Mouse (Mus musculus) liver, embryonic 14.5 days (tissue): Measurements from ENCODE around the gene Upk1a. TPM values are rescaled to one million over a fixed set of nuclear protein-coding genes. Genes with fewer than 3 reads are reported as not detected.
A peak's percentile ranks its signal among the peaks of the same experiment; 100 is the strongest.

ENCODE experiments used
- ATAC-seq: fragments of 200-750 bp; cut with Nextera tagmentation; 2 replicates; pipeline ENCODE4 v1.8.0; 2017; ENCODE audit warnings: moderate number of reproducible peaks, mild to moderate bottlenecking, moderate library complexity; ENCODE audit not compliant: insufficient read depth
- DNase-seq, 3 experiments: peaks; one replicate each; pipeline ENCODE4 v3.0.0-alpha.2; 2012 to 2013; ENCODE audit warnings: low read depth in 3 of 3, low spot score in 3 of 3
- H3K27ac ChIP-seq: fragments of 300-500 bp; sonication (generic); 2 replicates; pipeline ENCODE4 v1.5.1; 2014; ENCODE audit warnings: moderate library complexity, mild to moderate bottlenecking, control low read depth, inconsistent platforms
- H3K27me3 ChIP-seq: fragments of 300-500 bp; sonication (generic); 2 replicates; pipeline ENCODE4 v1.6.1; 2014; ENCODE audit warnings: mild to moderate bottlenecking, low read length, moderate library complexity; ENCODE audit not compliant: control insufficient read depth, insufficient read depth
- H3K36me3 ChIP-seq: fragments of 300-500 bp; sonication (generic); replicated peaks from 2 replicates; pipeline ENCODE4 v1.6.1; 2014; ENCODE audit warnings: low read depth; ENCODE audit not compliant: control insufficient read depth, insufficient read depth
- H3K4me1 ChIP-seq, 2 experiments: fragments of 200-500 bp in 1 of 2; fragments of 300-500 bp in 1 of 2; sonication (generic) in 1 of 2; replicated peaks; 2 replicates each; pipeline ENCODE4 v1.6.1; 2012 to 2014; ENCODE audit warnings: antibody characterized with exemption in 1 of 2, inconsistent platforms in 1 of 2, low read length in 1 of 2; ENCODE audit not compliant: control insufficient read depth in 2 of 2, insufficient read depth in 2 of 2
- H3K4me2 ChIP-seq: fragments of 300-500 bp; sonication (generic); 2 replicates; pipeline ENCODE4 v1.6.1; 2014; ENCODE audit warnings: low read depth, mild to moderate bottlenecking, control low read depth, moderate library complexity
- H3K4me3 ChIP-seq, 2 experiments: fragments of 200-500 bp in 1 of 2; fragments of 300-500 bp in 1 of 2; sonication (generic) in 1 of 2; 2 replicates each; pipeline ENCODE4 v1.5.1; 2012 to 2014; ENCODE audit warnings: low read depth in 2 of 2, low read length in 2 of 2, mild to moderate bottlenecking in 2 of 2, control low read depth in 1 of 2, inconsistent platforms in 1 of 2, moderate library complexity in 1 of 2; ENCODE audit not compliant: insufficient read depth in 1 of 2
- H3K9ac ChIP-seq: fragments of 300-500 bp; sonication (generic); replicated peaks from 2 replicates; pipeline ENCODE4 v1.6.1; 2014; ENCODE audit warnings: mild to moderate bottlenecking, control low read depth, moderate library complexity
- H3K9me3 ChIP-seq: fragments of 300-500 bp; sonication (generic); 2 replicates; pipeline ENCODE4 v1.6.1; 2016; ENCODE audit warnings: low read length, mixed read lengths; ENCODE audit not compliant: control insufficient read depth
- CTCF ChIP-seq: IDR thresholded peaks from 2 replicates; pipeline ENCODE4 v1.5.1; 2016; ENCODE audit warnings: antibody characterized with exemption, low read depth, control low read depth
- EP300 ChIP-seq: IDR thresholded peaks from 2 replicates; pipeline ENCODE4 v1.6.1; 2016; ENCODE audit warnings: antibody characterized with exemption, low read depth
- WGBS: fragments of 180-500 bp; shearing (Covaris S2); extraction: QIAGEN DNeasy Blood & Tissue Kit; methylation state at CpG from one replicate; pipeline ENCODE4 v1.1.7; 2014; ENCODE audit not compliant: insufficient replicate concordance; 5-methylcytosine and 5-hydroxymethylcytosine counted together
- polyA plus RNA-seq, 2 experiments: library from polyadenylated mRNA; depleted of rRNA in 1 of 2; stranded (reverse) in 1 of 2; unstranded in 1 of 2; fragments of >200 nt; fragmentation: Nextera tagmentation in 1 of 2; extraction: Ambion mirVana in 1 of 2; gene quantifications; 2 replicates each; pipeline versions ENCODE4 v1.2.1 to v1.2.3; 2012 to 2014

Gene Upk1a
- polyA plus RNA-seq, 2 experiments = 0.29 TPM; not detected in 1

DNA sequence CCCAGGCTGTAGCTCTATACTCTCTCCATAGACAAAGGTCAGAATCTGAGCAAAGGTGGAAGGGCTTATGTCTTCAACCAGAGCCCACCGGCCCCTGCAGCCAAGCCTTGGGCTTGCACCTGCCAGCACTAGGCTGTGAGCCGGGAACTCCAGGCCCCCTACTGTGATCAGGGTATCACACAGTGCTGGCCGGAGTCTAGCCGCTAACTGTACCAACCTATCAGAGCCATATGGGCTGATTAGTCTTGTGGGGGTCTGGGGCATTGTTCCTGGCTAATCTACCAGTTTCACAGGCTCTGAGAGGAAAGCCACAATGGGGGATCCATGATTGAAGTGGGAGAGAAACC is 21.1 kb downstream of the Upk1a start:
- Histone ChIP-seq H3K9me3 (no peaks in the 10 kb centered on the region), H3K4me1 (peaks cover 10 to 25% of the 10 kb centered on the region in 2 experiments), H3K36me3 (peaks cover 1% of the 10 kb centered on the region), H3K9ac (no peak overlapping the region), H3K4me2 (no peak overlapping the region), H3K27me3 (no peaks in the 10 kb centered on the region), H3K27ac (no peak overlapping the region), H3K4me3 (no peak overlapping the region)
- TF ChIP-seq CTCF (no peak), EP300 (no peak)
- DNase-seq = no peak
- ATAC-seq = no peak
- WGBS = 56% methylated on average over 4 of the region's 4 CpGs

DNA sequence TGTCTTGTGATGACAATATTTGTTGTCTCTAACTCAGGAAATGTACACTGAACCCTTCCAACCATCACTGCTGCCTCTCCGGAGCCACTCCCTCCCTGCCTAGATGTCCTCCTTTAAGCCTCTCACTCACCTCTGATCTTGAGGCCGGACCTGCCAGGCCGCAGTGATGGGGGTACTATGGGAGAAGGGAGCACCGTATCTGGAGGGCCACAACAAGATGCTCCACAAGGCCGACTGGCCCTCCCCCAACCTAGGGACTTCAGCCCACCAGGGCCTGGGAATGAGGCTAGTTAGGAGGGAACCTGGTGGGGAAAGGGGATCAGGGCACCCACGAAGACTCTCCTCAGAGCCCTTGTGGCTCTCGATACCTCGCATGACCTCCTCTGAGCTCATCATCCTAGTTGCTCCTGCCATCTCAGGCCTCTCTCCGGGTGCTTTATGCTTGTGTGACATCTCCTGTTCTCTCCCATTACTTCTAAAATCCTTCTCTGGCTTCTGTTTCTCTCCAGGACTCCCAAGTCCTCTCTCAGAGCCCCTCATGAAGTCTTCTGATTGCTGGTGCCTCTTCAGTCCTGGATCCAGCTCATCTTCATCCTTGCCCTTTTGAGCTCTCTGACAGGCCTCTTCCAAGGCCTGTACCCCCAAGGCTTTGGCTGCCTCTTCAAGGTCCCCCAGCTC is 21.6 kb downstream of the Upk1a start:
- Histone ChIP-seq H3K9me3 (no peaks in the 10 kb centered on the region), H3K27ac (no peak overlapping the region), H3K27me3 (no peaks in the 10 kb centered on the region), H3K4me1 (peaks cover 10 to 25% of the 10 kb centered on the region in 2 experiments), H3K4me2 (no peak overlapping the region), H3K4me3 (no peak overlapping the region), H3K36me3 (peaks cover 6% of the 10 kb centered on the region), H3K9ac (no peak overlapping the region)
- ATAC-seq (no peak), DNase-seq (no peak)
- WGBS = 76% methylated on average over 9 of the region's 9 CpGs
- no peak for TF ChIP-seq CTCF
- no peak for TF ChIP-seq EP300

DNA sequence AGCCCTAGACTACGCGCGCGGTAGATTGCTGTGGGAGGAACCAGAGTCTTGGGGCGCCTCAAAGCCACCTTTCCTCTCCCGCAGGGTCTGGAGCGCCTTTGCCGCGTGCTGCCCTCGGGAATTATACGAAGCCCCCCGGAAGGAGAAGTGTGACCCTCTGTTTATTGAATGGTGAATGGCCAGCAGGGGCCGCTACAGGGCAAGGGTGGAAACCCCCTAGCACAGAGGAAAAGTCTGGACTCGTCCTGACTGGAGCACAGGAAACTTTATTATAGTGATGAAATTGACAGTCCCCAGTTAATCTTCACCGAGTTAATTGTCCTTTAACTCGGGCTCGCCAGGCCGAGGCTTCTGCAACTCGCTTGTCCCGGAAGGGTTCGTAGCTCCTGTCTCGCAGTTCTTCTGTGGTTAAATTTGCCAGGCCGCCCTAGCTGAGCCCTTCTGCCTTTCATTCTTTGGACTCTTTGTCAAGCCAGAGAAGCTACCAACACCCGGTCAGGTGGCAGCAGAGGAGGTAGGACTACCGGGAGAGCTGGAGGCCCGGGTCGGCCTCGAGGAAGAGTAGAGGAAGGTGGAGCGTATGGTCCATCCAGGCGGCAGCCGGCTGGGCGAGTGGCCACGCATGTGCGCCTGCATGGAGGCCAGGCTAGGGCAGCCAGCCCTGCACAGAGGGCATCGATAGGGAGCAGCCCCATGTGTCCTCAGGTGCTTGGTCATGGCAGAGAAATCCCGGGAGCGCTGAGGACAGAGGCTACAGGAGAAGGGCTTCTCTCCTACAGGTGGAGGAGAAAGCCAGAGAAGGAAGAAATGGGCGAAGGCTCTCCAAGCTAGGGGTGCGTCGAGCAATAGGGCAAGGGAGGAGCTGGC is 23.0 kb downstream of the Upk1a start:
- Histone ChIP-seq H3K9ac (peak overlapping the region; percentile 98), H3K4me2 (peak overlapping the region; percentile 90), H3K4me3 (peak overlapping the region; percentile 80 to 94), H3K4me1 (peaks cover 10 to 22% of the 10 kb centered on the region in 2 experiments), H3K9me3 (no peaks in the 10 kb centered on the region), H3K27me3 (no peaks in the 10 kb centered on the region), H3K36me3 (peaks cover 14% of the 10 kb centered on the region), H3K27ac (peak overlapping the region; percentile 33)
- ATAC-seq (peak; percentile 31), DNase-seq (peak; percentile 60 to 71 (median 62))
- 28% methylated on average over 40 of the region's 40 CpGs for WGBS
- TF ChIP-seq EP300 (no peak), CTCF (peak; percentile 93)

DNA sequence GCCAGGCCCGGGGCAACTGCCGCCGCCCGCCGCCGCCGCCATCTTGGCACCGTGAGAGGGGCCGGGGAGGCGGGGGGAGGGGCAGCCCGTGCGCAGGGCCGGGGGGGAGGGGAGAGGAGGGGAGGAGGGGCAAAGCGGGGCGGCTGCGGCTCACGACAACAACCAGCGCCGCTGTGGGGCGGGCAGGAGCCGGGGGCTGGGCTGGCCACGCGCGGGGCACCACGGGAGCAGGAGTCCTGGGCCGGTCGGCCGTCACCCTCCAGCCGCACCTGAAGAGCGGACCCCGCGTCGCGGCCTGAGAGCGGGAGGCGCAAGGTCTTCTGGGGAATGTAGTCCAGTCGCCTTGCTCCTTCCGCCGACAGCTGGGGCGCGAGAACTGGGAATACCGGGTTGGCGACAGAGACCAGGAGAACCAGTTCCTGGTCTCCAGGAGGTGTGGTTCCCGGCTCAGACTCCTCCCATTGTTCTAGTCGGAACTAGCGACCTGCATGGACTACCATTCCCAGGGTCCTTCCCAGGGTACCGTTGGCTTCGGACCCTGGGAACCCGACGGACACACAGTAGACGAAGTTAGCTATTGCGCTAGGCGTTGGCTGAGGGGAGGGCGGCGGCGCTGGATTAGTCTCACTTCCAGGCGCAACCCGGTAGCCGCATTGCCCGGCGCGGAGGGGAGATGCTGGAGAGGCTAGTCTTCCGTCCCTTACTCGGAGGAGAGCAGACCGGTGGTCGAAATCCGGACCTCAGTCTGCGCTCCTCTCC is 23.8 kb downstream of the Upk1a start, which contains the start of gene Kmt2b:
Gene Kmt2b (minus strand): TSS at position 51 of the 759 bp plus-strand sequence.
- DNase-seq (peak; percentile 91 to 93 (median 93)), ATAC-seq (peak; percentile 92)
- H3K27ac ChIP-seq = peak within 1 kb of the TSS; percentile 67
- H3K9me3 ChIP-seq = no peaks in the 10 kb centered on the region
- H3K9ac ChIP-seq = peak within 1 kb of the TSS; percentile 98
- H3K4me1 ChIP-seq = peaks cover 4 to 14% of the 10 kb centered on the region in 2 experiments
- peak within 1 kb of the TSS; percentile 90 for H3K4me2 ChIP-seq
- under 1% methylated on average over 63 of the region's 68 CpGs for WGBS
- no peaks in the 10 kb centered on the region for H3K27me3 ChIP-seq
- peak within 1 kb of the TSS; percentile 82 to 94 for H3K4me3 ChIP-seq
- TF ChIP-seq CTCF = no peak
- no peak for TF ChIP-seq EP300
- H3K36me3 ChIP-seq = peaks cover 20% of the 10 kb centered on the region
